8 mouse cellular contexts compared by ENCODE assay signal in the genomic region with DNA sequence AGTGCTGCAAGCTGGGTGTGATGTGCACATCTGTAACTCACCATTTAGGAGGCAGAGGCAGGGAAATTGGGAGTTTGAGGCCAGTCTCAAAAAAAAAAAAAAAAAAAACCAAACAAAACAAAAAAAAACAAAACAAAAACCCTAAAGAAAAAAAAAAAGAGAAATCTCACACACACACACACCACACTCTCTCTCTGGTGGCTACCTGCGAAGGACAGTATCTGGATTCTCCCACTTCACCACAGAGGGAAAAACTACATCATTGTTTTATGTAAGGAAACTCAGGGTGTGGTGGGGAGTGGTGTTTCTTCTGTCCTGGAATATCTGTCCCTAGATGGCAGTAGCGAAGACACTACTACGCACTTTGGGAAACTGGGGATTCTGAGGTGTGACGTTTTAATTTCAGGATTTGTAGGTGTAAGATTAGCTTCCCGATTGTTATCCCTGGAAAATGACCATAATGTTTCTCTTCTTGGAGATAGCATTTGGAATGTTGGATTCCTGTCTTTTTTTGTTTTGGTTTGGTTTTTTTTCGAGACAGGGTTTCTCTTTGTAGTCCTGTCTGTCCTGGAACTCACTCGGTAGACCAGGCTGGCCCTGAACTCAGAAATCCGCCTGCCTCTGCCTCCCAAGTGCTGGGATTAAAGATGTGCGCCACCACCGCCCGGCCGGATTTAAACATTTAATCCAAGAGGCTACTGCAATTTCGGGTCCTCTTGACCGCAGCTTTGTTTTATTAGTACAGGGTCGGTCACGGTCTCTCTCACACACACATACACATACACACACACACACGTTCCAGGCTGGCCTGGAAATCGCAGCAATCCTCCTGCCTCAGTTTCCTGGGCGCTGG. TPM values are rescaled to one million over a fixed set of nuclear protein-coding genes. Genes with fewer than 3 reads are reported as not detected.
DNase-seq lines count a peak whose midpoint lies in the region; ATAC-seq and TF ChIP-seq lines count a peak whose summit lies in the region.

No protein-coding gene starts in this region.

- ATAC-seq in megakaryocyte progenitor cell, adult 5-6 weeks (replicated peaks; ENCODE audit: poor library complexity) = peak; percentile 24; the same call in 1 of the 2 replicates

- 0 out of 2 replicates have a peak, but pooled peaks have one; percentile 1 for TF ChIP-seq CTCF in spleen, adult 2 months (IDR thresholded peaks at IDR 0.05; ENCODE audit: extremely low read depth, insufficient read depth, insufficient read length, insufficient replicate concordance)
- TF ChIP-seq CTCF in brain, embryonic 14.5 days (IDR thresholded peaks at IDR 0.05; ENCODE audit: borderline replicate concordance, extremely low read depth, insufficient read depth, insufficient read length) = peak; percentile 21; the same call in 1 of the 2 replicates

- H3K36me3 ChIP-seq in spleen, adult 2 months (ENCODE audit: control insufficient read depth, insufficient read depth, low read length) = peaks cover 32% of the 10 kb centered on the region

- H3K27ac ChIP-seq in spleen, adult 2 months (ENCODE audit: insufficient read depth, low read length) = peak overlapping the region; percentile 91

- no peaks in the 10 kb centered on the region for H3K27me3 ChIP-seq in spleen, adult 2 months (ENCODE audit: control insufficient read depth, insufficient read depth, low read length)

- peak overlapping the region; percentile 84 for H3K4me3 ChIP-seq in spleen, adult 2 months (ENCODE audit: extremely low read depth, insufficient read depth, insufficient read length)

- DNase-seq in spleen, adult 2 months (ENCODE audit: low read depth in 1 of 2, low spot score in 2 of 2) = peak in 1 of 2 experiments; percentile 13
- no peak for DNase-seq in spleen, postnatal 4 days (ENCODE audit: low spot score in 2 of 2)
- peak; percentile 62 for DNase-seq in brain, embryonic 14.5 days (ENCODE audit: low read depth)
- DNase-seq in heart, adult 9 months (ENCODE audit: low spot score in 2 of 2) = peak; percentile 58 to 63
- peak; percentile 37 for DNase-seq in kidney, postnatal 10 days
- peak; percentile 22 for DNase-seq in testis, postnatal 14 days (ENCODE audit: low spot score)
- no peak for DNase-seq in T-cell, adult 2 months (ENCODE audit: low spot score)

- WGBS in spleen, adult 2 months = 5% methylated on average over 19 of the region's 19 CpGs

- H3K4me1 ChIP-seq in spleen, adult 2 months (ENCODE audit: control insufficient read depth, insufficient read depth, insufficient read length) = peaks cover 2% of the 10 kb centered on the region; the same call in 1 of the 2 replicates

- TF ChIP-seq POLR2A in spleen, adult 2 months (IDR thresholded peaks at IDR 0.05; ENCODE audit: low read depth, low read length) = no peak
- no peak for TF ChIP-seq POLR2A in brain, embryonic 14.5 days (IDR thresholded peaks at IDR 0.05; ENCODE audit: borderline replicate concordance, extremely low read depth, insufficient read depth, insufficient read length, poor library complexity, severe bottlenecking)

RNA-seq across cellular contexts. Expression of a gene that starts 0.9 kb away (rescaled TPM):
- 16.9 and 18.7 TPM in 2 replicates for polyA plus RNA-seq in spleen, adult 2 months (2012; rRNA removed)
- 37.9 and 41.3 TPM in 2 replicates for polyA plus RNA-seq in brain, embryonic 14.5 days (2012; rRNA removed)
- total RNA-seq in megakaryocyte progenitor cell, adult 5-6 weeks (2015) = 48.9 and 54.6 TPM in 2 replicates
- 91.9 and 103 TPM in 2 replicates for total RNA-seq in megakaryocyte progenitor cell, adult 5-6 weeks (2017)

RNA-seq across cellular contexts. Expression of a gene that starts 1.0 kb away (rescaled TPM):
- polyA plus RNA-seq in spleen, adult 2 months (2012; rRNA removed) = 7.9 and 9.0 TPM in 2 replicates
- 15.8 and 18.8 TPM in 2 replicates for polyA plus RNA-seq in brain, embryonic 14.5 days (2012; rRNA removed)
- 15.3 and 17.0 TPM in 2 replicates for total RNA-seq in megakaryocyte progenitor cell, adult 5-6 weeks (2015)
- 37.7 and 42.0 TPM in 2 replicates for total RNA-seq in megakaryocyte progenitor cell, adult 5-6 weeks (2017)

RNA-seq across cellular contexts. Expression of a gene that starts 37.5 kb away (rescaled TPM):
- 18.6 and 26.9 TPM in 2 replicates for polyA plus RNA-seq in spleen, adult 2 months (2012; rRNA removed)
- polyA plus RNA-seq in brain, embryonic 14.5 days (2012; rRNA removed) = 24.6 and 30.4 TPM in 2 replicates
- total RNA-seq in megakaryocyte progenitor cell, adult 5-6 weeks (2015) = 61.7 and 64.2 TPM in 2 replicates
- total RNA-seq in megakaryocyte progenitor cell, adult 5-6 weeks (2017) = 75.6 and 75.9 TPM in 2 replicates

Comparison
In these comparisons a context has a peak if more than half of its experiments do, and no peak if none do; other contexts are left out.
1. DNase-seq: peak in brain, embryonic 14.5 days (single experiment), heart, adult 9 months (2 of 2), kidney, postnatal 10 days (single experiment) and testis, postnatal 14 days (single experiment); none in spleen, postnatal 4 days (0 of 2) and T-cell, adult 2 months (single experiment).